Mouse (Mus musculus) adrenal gland, postnatal 25 days (tissue): Measurements from ENCODE around the gene Stxbp6. TPM values are rescaled to one million over a fixed set of nuclear protein-coding genes. Genes with fewer than 3 reads are reported as not detected.
"Not testable (repeated sequence)": the region's sequence is repeated elsewhere in the genome, so short reads cannot be mapped to it uniquely, and the experiment has no call there.

Source experiments
- DNase-seq: peaks from one replicate; pipeline ENCODE4 v3.0.0; 2021; ENCODE audit warnings: mixed read lengths
- total RNA-seq: library from RNA; stranded (reverse); gene quantifications from 2 replicates; pipeline ENCODE4 v1.2.3, GENCODE M21; 2021

The Stxbp6 gene
- total RNA-seq, 1 experiment from 2014 or later: 23.7 TPM

DNA sequence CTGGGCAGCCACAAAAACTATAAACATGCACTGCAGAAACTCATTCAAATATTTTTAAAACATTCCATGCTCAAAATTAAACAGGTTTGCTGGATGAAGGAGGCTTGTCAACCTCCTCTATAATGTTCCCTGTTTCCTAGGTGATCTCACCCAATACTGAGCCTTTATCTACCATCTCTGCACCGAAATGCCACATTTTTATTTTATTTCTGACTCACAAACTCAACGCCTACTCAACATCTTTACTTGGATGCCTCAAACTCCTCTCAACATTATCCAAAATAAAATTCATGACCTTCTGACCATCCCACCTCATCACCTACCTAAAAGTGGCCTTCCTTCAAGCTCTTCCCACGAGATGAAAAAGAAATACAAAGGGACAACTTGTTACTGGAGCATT lies 18.1 kb downstream of the Stxbp6 start:
- DNase-seq: no peak

DNA sequence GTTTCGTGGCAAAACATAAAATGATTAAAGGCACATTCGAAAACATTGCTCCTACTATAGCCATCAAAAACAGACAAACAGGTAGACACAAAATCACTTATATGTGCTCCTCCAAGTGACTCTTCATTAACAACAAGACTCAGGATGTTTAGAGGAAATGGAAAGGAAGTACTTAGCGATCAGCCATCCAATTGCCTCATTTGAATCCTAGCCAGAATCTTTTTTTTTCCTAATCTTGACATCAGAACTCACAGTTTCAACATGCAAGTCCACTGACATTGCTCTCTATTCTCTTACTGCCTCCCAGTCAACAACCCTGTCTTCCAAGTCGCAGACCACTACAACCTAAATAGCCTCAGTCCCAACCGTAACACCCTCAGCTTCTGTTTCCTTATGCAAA lies 21.2 kb downstream of the Stxbp6 start:
- DNase-seq: no peak

DNA sequence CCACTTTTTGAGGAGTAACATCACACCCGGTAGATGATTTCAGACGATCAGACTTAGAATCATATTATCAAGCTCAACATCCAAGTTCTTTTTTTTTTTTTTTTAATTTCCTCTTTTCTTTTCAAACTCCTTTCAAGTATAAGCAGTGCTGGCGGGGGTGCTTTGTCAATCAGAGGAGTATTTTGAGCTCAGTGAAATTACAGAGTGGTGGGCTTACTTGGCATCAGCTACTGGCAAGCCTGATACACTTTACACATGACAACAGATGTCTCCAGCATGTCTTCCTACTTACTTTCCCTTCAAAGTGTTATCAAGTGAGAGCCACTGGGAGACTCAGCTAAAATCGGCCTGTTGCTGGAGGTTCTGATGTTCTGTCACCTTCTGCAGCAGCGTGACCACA lies 21.6 kb downstream of the Stxbp6 start:
- no peak for DNase-seq

DNA sequence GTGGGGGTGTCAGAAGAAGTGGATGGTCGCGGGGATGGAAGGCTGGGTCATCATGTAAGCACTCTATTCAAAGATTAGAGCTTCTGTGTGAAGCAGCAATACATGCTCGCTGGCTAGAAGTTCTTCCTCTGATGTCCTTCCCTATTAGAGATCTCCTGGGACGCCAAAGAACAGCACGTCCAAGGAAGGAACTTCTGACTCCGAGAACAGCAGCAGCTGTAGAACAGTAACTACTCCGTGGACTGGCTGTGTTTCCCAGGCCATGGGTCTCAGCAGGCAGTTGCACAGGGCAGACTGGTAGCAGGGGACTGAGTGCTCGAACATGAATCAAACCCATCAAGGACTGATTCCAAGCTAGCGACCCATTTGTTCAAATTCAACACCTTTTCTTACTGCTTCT lies 24.6 kb downstream of the Stxbp6 start:
- DNase-seq: no peak

DNA sequence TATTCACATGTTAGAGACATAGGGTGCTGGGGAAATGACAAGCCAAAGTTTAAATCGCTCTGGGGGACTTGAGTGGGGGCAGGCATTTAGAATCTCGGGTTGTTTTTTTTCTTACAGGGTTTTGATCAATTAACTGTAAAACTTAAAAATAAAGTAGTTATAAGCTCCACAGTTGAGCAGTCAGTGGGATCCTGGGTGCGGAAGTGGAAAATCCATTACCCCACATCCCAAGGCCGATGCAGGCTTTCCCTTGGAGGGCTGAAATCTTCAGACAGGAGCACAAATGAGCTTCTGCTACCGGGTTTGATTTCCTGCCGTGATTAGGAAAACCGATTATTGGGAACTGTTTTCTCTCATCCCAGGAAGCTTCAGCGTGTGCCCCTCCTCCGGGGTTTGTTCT lies 26.8 kb downstream of the Stxbp6 start:
- DNase-seq: not testable (repeated sequence)

DNA sequence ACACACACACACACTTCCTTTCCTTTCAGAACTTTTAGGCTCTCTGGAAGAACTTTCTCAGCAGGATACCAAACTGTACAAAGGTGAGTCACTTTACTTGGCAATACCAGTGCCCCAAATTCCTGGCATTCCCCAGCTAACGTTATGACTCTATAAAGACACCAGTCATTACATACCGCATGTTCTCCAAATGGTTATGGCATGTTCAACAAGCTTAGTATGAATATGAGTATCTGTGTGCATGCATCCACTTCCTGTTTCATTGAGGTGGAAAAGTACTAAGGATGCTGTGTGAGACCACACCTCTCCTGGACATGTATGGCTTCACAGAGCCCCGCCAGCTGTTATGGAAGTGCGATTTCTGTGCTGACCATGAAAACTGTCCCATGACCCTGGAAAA lies 27.3 kb downstream of the Stxbp6 start:
- DNase-seq: no peak

DNA sequence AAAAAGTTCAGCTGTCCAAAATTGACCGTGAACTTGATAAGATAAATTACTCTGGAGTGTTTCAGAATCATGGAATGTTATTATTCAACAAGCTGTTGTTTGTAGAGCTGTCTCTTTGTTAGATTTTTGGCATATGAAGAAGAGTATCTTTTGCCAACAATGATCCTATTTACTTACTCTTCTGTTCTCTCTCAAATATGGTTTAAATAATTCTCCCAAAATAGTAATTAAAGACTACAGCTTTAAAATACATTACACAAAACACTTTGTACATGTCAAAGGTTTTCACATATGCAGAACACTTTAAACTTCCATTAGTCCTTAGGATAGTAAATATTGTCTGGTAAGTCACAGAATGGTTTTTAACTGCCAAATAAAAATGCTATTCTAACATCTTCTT lies 29.9 kb downstream of the Stxbp6 start:
- no peak for DNase-seq

DNA sequence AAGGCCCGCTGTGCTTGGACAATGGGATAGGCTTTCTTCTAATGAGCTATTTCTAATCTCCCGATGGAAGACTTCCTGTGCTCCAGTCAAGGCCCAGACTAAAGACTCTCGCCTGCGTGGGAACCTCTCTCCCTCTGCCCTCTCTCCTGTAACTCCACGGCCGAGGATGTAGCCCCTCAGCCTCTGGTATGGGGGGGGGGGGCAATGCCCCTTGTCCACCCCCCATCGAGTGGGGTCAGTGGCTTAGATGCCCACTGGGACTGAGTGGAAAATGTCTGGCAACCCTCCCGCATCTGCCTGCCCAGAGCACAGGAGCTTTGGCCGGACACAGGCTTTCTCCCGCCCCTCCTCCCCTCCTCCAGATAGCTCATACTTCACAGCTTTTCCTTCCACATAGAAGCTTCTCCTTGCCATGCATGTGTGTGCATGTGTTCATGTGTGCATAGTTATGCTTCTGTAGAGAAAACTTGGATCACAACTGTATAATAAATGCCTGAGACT lies 31.9 kb downstream of the Stxbp6 start:
- no peak for DNase-seq

DNA sequence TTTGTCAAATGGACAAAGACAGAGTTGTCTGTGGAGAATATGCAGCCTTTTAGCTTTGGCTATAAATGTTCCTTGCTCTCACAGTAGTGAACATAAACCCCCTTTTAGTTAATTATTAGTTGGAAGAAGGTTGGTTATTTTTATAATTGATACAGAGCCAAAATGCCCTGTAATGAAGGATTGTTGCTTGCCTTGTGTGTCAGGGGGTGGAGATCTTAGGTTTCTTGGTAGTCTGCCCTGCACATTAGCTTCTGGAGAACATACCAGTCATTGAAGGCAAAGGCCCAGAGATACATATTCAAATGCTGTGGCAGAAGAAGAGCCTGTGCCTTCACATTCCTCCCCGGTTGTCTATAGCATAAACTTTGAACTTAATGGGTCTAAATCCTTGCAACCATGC lies 37.0 kb downstream of the Stxbp6 start:
- DNase-seq: no peak

DNA sequence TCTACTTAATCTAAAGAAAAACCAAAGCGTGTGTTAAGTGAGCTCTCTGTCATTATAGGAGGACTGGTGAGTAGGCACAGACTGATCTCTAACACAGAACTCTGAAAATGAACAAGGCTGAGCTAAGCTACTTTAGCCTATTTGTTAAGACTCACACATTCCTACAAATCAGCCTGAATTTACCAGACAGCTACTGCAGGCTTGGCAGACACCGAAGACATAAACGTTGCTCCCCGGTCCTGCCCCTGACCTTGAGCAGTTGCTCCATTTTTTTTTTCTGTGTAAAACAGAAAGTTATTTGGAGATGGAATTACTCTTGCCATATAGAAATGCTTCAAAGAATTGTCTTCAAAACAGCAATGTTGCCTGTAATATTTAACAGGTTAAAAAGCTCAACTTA lies 37.4 kb downstream of the Stxbp6 start:
- DNase-seq: no peak

DNA sequence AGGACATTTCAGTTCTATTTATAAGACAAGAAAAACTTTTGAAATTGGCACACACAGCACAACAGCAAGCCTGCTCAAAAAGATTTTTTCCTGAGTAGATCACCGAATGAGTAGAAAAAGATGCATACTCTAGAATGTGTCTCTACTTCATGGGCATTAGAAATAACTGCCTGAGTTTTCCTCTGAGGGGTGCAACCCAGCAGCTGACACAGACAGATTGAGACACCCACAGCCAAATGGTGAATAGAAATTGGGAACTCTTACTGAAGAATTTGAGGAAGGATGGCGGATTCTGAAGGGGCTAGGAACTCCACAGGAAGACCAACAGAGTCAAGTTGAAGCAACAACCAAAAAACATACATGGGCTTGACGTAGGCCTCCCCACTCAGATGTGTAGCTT lies 43.8 kb downstream of the Stxbp6 start:
- no peak for DNase-seq

DNA sequence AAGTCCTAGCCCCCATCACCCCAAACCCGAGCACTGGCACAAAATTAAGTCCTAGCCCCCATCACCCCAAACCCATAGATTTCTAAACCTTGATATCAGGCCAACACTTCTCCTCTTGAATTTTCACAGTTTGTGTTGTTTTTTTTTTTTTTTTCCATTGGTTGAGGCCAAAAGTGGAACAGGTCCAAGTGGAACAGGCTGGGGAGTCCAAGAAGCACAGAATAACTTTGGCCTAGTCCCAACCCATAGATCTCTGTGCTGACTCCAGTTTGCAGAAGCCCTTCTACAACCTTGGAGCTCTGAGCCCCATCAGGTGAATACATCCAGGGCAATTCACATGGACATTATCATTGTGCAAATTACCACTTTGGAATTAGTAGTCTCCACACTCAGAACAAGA lies 48.2 kb downstream of the Stxbp6 start:
- DNase-seq: no peak

DNA sequence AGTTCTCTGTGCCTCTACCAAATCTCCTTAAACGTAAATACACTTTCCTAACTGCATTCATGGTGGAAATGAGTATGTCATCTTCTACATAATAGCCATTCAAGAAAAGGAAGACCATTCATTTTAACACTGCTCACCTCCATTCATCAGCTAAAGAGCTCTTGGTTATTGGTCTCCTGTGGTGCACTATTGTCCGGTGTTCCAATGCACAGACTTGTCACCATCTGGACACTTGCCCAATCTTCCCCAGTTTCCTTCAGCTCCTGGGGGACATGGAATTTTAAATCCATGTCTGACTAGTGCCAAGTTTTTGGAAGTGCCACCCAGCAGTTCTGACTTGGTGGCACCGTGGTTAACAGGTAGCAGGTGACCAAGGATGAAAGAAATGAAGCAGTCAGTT lies 54.5 kb downstream of the Stxbp6 start:
- DNase-seq: no peak

DNA sequence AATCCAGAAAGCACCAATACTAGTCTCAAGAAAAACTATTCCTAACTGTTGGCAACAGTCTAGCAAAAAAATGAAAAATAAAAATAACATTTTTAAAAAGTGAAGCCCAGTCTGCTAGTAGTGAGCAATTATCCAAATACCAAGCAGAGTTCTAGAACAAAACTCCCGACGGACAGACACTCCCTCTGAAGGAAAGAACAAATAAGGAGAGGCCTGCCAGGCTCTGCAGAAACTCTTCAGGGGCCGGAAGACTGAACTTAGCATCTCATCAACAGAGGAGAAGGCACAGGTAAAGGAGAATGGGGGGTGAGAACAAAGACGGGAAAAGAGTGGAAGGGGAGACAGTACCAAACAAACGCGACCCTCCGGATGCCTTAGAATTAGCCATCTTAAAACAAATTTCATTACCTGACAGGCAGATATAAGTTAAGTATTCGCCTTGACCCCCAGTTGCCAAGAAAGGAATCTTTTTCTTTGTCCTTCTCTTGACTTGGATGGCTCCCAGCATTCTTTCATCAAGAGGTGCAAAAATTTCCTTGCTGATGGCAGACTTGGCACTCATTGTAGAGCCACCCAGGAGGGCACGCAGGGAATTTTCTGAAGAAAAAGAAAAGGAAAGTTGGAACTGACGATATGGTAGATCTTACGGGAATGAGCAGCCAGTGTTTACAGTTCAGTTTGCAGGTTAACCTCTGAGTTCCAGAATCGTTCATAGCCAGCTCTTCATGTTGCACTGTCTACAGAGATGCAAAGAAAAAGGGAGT lies 55.3 kb downstream of the Stxbp6 start:
- no peak for DNase-seq

DNA sequence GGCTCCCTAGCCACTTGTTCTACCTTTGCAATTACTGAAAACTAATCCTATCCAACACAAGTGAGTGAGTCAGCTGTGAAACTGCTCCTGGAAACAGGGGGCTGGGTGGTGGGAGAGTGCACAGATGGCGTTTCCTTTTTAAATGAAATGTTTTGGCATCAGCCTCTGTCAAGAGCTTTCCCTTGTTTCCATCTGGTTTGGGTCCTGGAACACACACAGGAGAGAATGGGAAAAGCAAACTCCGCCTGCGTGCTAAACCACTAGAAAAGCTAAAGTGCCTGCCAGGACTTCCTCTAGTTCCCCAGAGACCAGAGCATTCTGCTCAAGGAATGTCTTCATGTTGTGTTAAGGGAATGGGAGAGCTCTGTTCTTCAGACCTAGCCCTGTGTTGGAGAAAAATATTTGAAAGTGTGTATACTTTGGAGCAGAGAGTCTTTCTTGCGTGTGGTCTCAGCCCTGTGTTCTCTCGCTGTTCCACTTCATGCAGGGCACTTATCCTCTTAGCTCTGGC lies 61.2 kb downstream of the Stxbp6 start:
- no peak for DNase-seq

DNA sequence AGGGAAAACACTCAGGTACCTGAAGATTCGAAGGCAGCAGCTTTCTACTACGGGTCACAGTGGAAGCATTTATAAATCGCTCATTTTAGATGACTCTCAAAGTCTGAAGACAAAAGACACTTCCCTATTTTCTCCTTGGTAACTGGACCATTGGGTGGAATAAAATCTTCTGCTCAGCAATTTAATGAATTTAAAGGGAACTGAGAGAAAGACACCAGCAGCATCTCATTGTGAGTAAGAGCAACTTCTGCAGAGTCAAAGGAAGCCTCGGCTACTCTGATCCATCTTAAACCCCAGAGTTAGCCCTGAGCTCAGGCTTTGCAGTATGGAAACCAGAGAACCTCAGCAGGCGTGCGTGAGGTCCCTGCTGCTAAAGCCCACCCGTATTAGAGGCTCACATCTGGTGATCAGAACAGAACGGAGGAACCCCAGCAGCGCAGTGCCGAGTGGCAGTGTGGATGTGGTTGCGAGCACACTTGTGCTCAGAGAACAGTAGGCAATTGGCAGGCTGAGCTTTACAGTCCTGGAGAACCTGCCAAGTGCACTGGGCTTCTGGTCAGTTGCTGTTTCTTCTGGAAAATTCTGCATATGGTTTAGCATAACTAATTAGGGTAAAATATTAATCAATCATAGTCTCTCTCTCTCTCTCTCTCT lies 62.9 kb downstream of the Stxbp6 start:
- DNase-seq: no peak

DNA sequence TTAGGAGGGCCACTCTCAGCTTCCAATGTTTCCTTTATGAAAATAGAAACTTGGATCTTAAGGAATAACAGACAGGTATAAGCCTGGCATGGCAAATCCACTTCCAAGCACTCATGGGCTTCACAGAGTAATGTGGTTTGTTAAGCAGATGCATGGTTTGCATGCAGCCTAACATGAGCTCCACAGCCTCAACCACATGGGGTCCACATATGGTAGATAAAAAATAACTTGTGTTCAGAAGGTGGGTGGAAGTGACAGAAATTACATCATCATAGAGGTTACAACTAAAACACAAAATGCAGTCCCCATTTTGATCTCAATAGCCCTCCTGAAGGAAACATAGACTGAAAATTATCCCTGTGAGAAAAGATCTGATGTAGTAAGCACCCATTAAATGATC lies 63.5 kb downstream of the Stxbp6 start:
- DNase-seq: no peak

DNA sequence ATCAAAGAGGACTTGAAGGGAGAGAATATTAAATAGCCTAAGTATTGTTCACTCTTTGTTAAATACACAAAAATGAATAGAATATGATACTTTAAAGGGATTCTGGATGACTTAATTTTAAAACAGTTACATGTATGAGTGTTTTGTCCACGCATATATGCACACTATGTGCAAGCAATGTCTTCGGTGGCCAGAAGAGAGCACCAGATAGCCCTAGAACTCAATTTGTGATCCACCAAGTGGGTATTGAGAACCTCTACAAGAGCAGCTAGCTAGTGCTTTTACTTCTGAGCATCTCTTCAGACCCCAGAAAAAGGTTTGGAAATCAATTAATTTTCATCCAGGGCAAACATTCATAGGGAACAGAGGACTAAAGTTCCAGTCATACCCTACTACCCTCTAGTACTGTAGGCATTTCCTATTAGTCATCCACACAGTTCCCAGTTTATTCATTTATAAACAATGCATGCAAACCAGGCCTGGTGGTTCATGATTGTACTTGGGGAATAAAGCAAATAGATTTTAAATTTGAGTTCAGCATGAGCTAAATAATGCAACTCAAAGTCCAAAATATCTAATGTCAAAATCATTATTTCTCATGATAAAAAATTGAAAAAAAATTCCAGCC lies 64.4 kb downstream of the Stxbp6 start:
- no peak for DNase-seq

DNA sequence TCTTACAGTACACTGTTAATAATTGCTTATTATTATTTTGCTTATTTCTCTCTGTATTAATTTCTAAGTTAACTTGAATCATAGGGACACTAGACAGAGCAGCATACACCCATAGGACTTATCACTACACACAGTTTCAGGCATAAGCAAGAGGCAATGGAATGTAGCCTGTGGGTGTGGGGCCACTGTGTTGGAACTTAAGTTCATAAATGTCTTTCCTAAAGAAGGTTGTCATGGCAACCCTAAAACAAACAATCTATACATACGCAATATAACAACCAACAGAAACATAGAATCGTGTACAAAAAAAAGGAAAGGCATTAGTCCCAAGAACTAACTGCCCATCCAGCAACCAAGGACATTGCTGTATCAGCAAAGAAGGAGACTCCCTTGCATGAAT lies 67.9 kb downstream of the Stxbp6 start:
- no peak for DNase-seq

DNA sequence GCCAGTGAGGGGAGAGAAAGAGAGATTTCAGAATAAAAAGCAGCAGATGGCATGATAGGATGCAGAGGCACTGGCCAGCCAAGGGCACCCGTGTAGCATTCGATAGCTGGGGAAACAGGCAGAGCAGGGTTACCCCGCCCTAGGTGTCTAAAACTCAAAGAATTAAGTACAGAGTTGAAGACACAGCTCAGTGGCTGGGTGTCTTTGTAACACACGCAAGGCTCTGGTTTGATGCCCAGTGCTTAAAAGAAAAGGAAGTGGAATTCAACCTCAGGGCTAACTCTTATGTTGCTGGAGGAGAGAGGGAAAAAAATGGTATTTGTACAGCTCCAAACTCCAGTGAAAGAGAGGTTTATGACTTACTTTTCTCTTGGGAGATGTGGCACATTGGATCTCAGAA lies 68.5 kb downstream of the Stxbp6 start:
- no peak for DNase-seq

DNA sequence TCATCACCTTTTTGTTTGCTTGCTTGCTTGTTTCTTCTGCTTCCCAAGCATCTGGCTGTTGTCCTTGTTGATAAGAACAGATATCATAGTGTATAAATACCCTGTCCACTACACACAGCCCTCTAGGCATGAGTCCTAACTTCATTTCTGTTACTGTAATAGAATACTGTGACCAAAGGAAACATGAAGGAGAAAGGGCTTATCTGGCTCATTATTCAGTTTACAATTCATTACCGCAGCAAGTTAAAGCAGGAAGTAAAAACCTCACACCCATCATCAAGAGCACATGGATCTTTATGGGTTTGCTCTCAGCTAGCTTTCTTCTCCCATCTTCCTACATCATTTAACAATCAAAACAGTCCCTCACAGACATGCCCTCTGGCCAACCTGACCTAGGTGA lies 72.5 kb downstream of the Stxbp6 start:
- no peak for DNase-seq

DNA sequence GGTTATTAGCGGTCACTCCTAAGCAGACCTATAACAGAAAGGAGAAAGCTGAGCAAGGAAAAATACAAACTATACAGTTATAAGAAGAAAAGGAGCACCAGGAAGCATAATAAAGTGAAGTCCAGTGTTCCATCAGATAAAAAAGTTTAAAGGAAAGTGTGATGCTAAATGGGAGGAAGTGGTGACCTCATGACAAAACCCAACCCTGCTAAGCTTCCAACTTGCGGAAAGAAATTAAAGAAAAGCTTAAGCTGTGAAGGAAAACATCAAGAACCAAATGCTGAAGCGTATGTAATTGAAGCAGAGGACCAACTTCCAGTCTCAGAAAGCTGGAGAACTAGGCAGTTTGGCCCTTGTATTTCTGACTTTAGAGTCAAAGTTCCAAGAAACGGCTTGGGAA lies 77.1 kb downstream of the Stxbp6 start:
- no peak for DNase-seq

DNA sequence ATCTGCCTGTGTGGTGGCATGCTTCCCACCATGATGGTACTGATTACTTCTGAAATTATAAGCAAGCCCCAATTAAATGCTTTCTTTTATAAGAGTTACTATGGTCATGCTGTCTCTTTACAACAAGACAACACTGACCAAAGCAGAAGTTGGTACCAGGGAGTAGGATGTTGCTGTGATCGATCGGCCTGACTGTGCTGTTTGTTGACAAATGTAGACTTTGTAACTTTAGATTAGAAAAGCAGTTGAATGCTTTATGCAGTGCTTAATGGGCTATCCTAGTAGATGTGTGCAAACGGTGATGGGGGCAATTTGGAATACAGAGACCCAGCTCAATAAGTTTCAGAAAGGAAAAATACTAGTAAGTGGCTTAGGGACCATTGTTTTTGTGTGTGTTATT lies 77.6 kb downstream of the Stxbp6 start:
- no peak for DNase-seq
